Mouse (Mus musculus): ENCODE results near the gene Megf9.

- TF ChIP-seq CTCF (IDR thresholded peaks at IDR 0.05; ENCODE audit: insufficient read depth, low read depth, low read length) (no peak), POLR2A (IDR thresholded peaks at IDR 0.05; ENCODE audit: insufficient read depth, low read depth, low read length) (no peak)
Measured at GRCm38 (mm10) chr4:70542387-70542786, 7.6 kb upstream of the Megf9 start.

Measured in olfactory bulb, adult 2 months (tissue).